Mouse (Mus musculus): Measurements from ENCODE around the gene Tab1.

- no peak for TF ChIP-seq CTCF (IDR thresholded peaks at IDR 0.05; ENCODE audit: control insufficient read depth, insufficient read depth, insufficient replicate concordance, low read depth, low read length)
- TF ChIP-seq POLR2A (IDR thresholded peaks at IDR 0.05; ENCODE audit: control insufficient read depth, low read depth, low read length) = no peak
These were observed 38.9 kb downstream of the Tab1 start for GRCm38 (mm10) chr15:80171791-80172190.

All from testis, adult 2 months (tissue).